Mouse (Mus musculus) forebrain, embryonic 11.5 days (tissue): ENCODE measurements at regions not wholly inside any gene's neighbourhood (a gene's known extent, or its start where the extent isn't known, plus 50 kb on each side); places are given as distances from the start of the nearest gene placed in this dataset.

Source experiments
- ATAC-seq: fragments of 200-750 bp; cut with Nextera tagmentation; replicated peaks from 2 replicates; pipeline ENCODE4 v1.8.0; 2017; ENCODE audit warnings: moderate TSS enrichment; ENCODE audit not compliant: low FRiP score
- DNase-seq: peaks from one replicate; pipeline ENCODE4 v3.0.0-alpha.2; 2017; ENCODE audit warnings: low spot score
- H3K27ac ChIP-seq: fragments of 300-500 bp; sonication (generic); 2 replicates; pipeline ENCODE4 v1.5.1; 2014; ENCODE audit warnings: low read depth, low read length
- H3K27me3 ChIP-seq: fragments of 300-500 bp; sonication (generic); 2 replicates; pipeline ENCODE4 v1.6.1; 2014; ENCODE audit warnings: mild to moderate bottlenecking, low read length, mixed read lengths; ENCODE audit not compliant: control insufficient read depth, insufficient read depth
- H3K36me3 ChIP-seq: fragments of 300-500 bp; sonication (generic); 2 replicates; pipeline ENCODE4 v1.6.1; 2014; ENCODE audit warnings: mild to moderate bottlenecking, low read length, moderate library complexity, mixed read lengths; ENCODE audit not compliant: control insufficient read depth, insufficient read depth
- H3K4me1 ChIP-seq: fragments of 300-500 bp; sonication (generic); replicated peaks from 2 replicates; pipeline ENCODE4 v1.6.1; 2014; ENCODE audit warnings: low read length, mixed read lengths; ENCODE audit not compliant: control insufficient read depth, insufficient read depth
- H3K4me2 ChIP-seq: fragments of 300-500 bp; sonication (generic); 2 replicates; pipeline ENCODE4 v1.6.1; 2014; ENCODE audit warnings: low read depth, mild to moderate bottlenecking, low read length, moderate library complexity, mixed read lengths; ENCODE audit not compliant: severe bottlenecking
- H3K4me3 ChIP-seq: fragments of 300-500 bp; sonication (generic); 2 replicates; pipeline ENCODE4 v1.5.1; 2014; ENCODE audit warnings: low read depth, low read length
- H3K9ac ChIP-seq: fragments of 300-500 bp; sonication (generic); 2 replicates; pipeline ENCODE4 v1.6.1; 2014; ENCODE audit warnings: low read length
- H3K9me3 ChIP-seq: fragments of 300-500 bp; sonication (generic); 2 replicates; pipeline ENCODE4 v1.6.1; 2016; ENCODE audit warnings: low read length, mixed read lengths; ENCODE audit not compliant: control insufficient read depth
- WGBS: fragments of 180-500 bp; shearing (Covaris S2); extraction: QIAGEN DNeasy Blood & Tissue Kit; methylation state at CpG from one replicate; pipeline ENCODE4 v1.1.7; 2014; 5-methylcytosine and 5-hydroxymethylcytosine counted together

GRCm38 (mm10) chr12:106868036-106868435, 620.4 kb upstream of the 3110018I06Rik start:
- H3K9ac ChIP-seq, result no peak overlapping the region
- H3K4me2 ChIP-seq, result no peak overlapping the region
- DNase-seq (no peak), ATAC-seq (no peak)
- WGBS, result 82% methylated on average over 6 of the region's 6 CpGs
- no peak overlapping the region for H3K27ac ChIP-seq
- no peaks in the 10 kb centered on the region for H3K4me1 ChIP-seq
- H3K36me3 ChIP-seq, result no peaks in the 10 kb centered on the region
- H3K4me3 ChIP-seq, result no peak overlapping the region
- H3K9me3 ChIP-seq, result no peaks in the 10 kb centered on the region
- H3K27me3 ChIP-seq, result no peaks in the 10 kb centered on the region

- WGBS, result 92% methylated on average over 11 of the region's 11 CpGs
- Histone ChIP-seq H3K4me3 (no peak overlapping the region), H3K27me3 (no peaks in the 10 kb centered on the region), H3K27ac (no peak overlapping the region), H3K4me1 (no peaks in the 10 kb centered on the region), H3K9ac (no peak overlapping the region), H3K4me2 (no peak overlapping the region), H3K36me3 (no peaks in the 10 kb centered on the region), H3K9me3 (no peaks in the 10 kb centered on the region)
- no peak for ATAC-seq
- DNase-seq, result no peak
Measured at GRCm38 (mm10) chr12:106871481-106871880, 617.0 kb upstream of the 3110018I06Rik start.

DNA sequence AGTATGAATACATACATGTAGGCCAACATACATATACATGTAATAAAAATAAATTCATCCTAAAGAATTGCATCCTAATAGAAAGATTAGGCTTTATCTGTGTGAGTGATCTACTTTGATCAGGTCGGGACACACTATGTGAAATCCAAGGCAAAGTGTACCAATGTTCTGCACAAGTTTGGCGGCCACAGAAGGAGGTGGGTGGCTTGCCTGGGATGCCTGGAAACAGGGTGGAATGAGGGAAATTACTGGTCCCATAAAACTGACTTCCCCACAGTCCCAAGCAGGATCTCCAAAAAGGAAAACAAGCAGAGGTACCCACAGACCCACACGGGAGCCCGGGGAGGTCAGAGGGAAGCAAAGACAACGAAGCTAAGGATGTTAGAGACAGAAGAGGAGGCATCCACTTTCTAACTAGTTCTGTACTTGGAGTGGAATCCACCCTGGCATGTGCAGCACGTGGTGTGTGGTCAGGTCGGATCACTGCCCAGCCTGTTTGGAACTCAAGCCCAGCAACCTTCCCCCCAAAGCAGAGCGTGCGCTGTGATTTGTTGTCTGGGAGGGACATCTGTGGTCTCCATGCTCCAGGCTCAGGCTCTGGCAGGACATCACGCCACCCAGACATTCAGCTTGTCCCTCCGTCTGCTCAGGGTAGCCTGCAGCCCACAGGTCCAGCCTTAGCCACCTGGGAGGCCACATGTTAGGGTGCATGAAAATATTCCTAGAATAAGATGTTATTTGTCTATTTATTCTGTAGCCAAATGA, 615.3 kb upstream of the 3110018I06Rik start:
- DNase-seq, result no peak
- Histone ChIP-seq H3K9ac (no peak overlapping the region), H3K4me1 (no peaks in the 10 kb centered on the region), H3K27me3 (no peaks in the 10 kb centered on the region), H3K9me3 (no peaks in the 10 kb centered on the region), H3K4me3 (no peak overlapping the region), H3K36me3 (no peaks in the 10 kb centered on the region), H3K27ac (no peak overlapping the region), H3K4me2 (no peak overlapping the region)
- 92% methylated on average over 11 of the region's 11 CpGs for WGBS
- no peak for ATAC-seq

- WGBS, result 85% methylated on average over 6 of the region's 6 CpGs
Measured at GRCm38 (mm10) chr12:106890319-106890718, 598.1 kb upstream of the 3110018I06Rik start.

GRCm38 (mm10) chr12:106894061-106894460, 594.4 kb upstream of the 3110018I06Rik start:
- 45% methylated on average over 1 of the region's 1 CpGs for WGBS
- ATAC-seq (no peak), DNase-seq (no peak)
- no peaks in the 10 kb centered on the region for H3K36me3 ChIP-seq
- H3K4me3 ChIP-seq, result no peak overlapping the region
- no peaks in the 10 kb centered on the region for H3K9me3 ChIP-seq
- H3K9ac ChIP-seq, result no peak overlapping the region
- no peak overlapping the region for H3K27ac ChIP-seq
- H3K27me3 ChIP-seq, result no peaks in the 10 kb centered on the region
- H3K4me2 ChIP-seq, result no peak overlapping the region
- no peaks in the 10 kb centered on the region for H3K4me1 ChIP-seq

More at GRCm38 (mm10) chr12:106890319-106890718, 598.1 kb upstream of the 3110018I06Rik start:
- Histone ChIP-seq H3K9ac (no peak overlapping the region), H3K27ac (no peak overlapping the region), H3K4me2 (no peak overlapping the region), H3K4me1 (no peaks in the 10 kb centered on the region), H3K9me3 (no peaks in the 10 kb centered on the region), H3K4me3 (no peak overlapping the region), H3K36me3 (no peaks in the 10 kb centered on the region), H3K27me3 (no peaks in the 10 kb centered on the region)
- ATAC-seq, result no peak
- no peak for DNase-seq

DNA sequence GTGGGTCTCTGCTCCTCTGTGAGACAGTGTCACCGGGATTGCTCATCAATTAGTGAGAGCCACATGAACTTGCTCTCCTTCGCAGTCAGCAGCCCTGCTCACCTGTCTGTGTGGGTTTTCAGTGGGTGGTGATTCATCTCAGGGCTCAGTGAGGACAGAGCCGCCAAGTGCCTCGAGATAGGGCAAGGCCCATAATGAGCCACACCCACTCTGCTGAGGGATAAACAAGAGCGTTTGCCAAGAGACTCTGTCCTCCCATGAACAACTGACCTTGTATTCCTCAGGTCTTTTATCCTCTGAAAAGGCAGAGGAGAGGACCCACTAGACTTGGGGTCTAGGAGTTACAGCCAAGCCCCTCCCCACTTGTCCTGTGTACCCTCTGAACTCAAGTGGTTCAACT, 584.2 kb upstream of the 3110018I06Rik start:
- no peak overlapping the region for H3K4me3 ChIP-seq
- DNase-seq (no peak), ATAC-seq (no peak)
- no peaks in the 10 kb centered on the region for H3K4me1 ChIP-seq
- H3K9ac ChIP-seq, result no peak overlapping the region
- no peaks in the 10 kb centered on the region for H3K9me3 ChIP-seq
- no peak overlapping the region for H3K4me2 ChIP-seq
- H3K27ac ChIP-seq, result no peak overlapping the region
- WGBS, result 79% methylated on average over 5 of the region's 5 CpGs
- H3K27me3 ChIP-seq, result no peaks in the 10 kb centered on the region
- no peaks in the 10 kb centered on the region for H3K36me3 ChIP-seq

DNA sequence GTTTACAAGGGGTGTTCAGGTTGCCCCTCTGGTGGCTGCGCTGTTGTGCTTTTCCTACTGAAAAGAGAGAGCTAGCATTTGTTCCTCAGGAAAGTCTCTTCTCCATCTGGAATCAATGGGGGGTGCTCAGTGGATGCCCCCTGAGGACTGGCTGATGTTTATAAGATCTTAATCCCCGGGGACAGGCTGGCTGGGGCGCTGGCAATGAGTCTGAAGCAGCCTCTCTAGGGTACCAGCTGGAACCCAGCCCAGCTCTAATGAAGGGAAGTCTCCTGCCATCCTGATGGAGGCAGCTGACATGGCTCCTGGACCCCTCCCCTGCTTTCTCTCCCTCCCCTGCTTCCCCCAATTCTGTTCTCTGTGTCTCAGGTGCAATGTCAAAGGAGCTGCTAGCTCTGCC, 575.6 kb upstream of the 3110018I06Rik start:
- no peaks in the 10 kb centered on the region for H3K36me3 ChIP-seq
- DNase-seq (no peak), ATAC-seq (no peak)
- H3K4me1 ChIP-seq, result no peaks in the 10 kb centered on the region
- WGBS, result 42% methylated on average over 3 of the region's 3 CpGs
- no peaks in the 10 kb centered on the region for H3K27me3 ChIP-seq
- H3K4me2 ChIP-seq, result no peak overlapping the region
- H3K9ac ChIP-seq, result no peak overlapping the region
- no peaks in the 10 kb centered on the region for H3K9me3 ChIP-seq
- no peak overlapping the region for H3K27ac ChIP-seq
- H3K4me3 ChIP-seq, result no peak overlapping the region

DNA sequence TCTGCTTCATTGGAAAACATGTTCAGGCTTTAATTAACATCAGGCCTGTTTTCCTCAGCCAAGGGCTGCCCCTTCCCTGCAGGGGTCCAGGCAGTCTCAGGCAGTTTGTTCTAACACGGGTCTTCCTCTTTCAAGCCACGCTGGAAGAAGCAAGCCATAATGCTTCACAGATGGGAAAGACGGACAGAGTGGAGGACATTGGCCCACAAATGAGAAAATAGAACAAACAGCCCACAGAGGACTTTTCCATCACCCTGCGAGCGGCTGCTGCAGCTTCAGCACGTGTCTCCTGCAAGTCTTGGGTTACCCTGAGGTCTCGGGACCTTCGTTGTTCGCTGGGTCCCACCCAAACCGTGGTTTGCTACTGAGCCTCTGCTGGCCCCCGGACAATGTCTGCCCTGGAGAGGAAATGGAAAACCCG, 565.9 kb upstream of the 3110018I06Rik start:
- no peak overlapping the region for H3K4me2 ChIP-seq
- H3K4me1 ChIP-seq, result no peaks in the 10 kb centered on the region
- DNase-seq (peak; percentile 65), ATAC-seq (no peak)
- no peak overlapping the region for H3K4me3 ChIP-seq
- H3K27me3 ChIP-seq, result no peaks in the 10 kb centered on the region
- WGBS, result 65% methylated on average over 12 of the region's 12 CpGs
- no peak overlapping the region for H3K9ac ChIP-seq
- H3K27ac ChIP-seq, result no peak overlapping the region
- no peaks in the 10 kb centered on the region for H3K9me3 ChIP-seq
- H3K36me3 ChIP-seq, result no peaks in the 10 kb centered on the region

DNA sequence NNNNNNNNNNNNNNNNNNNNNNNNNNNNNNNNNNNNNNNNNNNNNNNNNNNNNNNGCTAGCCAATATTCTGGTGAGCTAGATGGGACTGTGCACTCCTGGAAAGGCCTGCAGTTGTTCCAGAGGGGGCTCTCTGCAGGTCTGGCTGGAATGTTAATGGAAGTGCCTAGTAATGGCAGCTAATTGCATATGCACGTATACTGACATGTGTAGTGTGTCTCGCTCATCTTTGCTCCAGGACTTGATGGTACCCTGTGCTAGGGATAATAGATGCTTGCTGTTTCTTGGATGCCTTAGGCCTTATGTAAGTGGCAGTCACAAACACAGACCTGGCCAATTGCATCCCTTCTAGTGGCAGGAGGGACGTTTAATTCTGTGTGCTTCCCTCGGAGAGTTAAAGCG, 560.0 kb upstream of the 3110018I06Rik start:
- no peak overlapping the region for H3K9ac ChIP-seq
- no peak overlapping the region for H3K27ac ChIP-seq
- H3K4me1 ChIP-seq, result 0 out of 2 replicates have a peak, but pooled peaks cover 2% of the 10 kb centered on the region
- H3K4me3 ChIP-seq, result no peak overlapping the region
- DNase-seq, result no peak
- H3K4me2 ChIP-seq, result no peak overlapping the region
- no peaks in the 10 kb centered on the region for H3K27me3 ChIP-seq
- 69% methylated on average over 5 of the region's 5 CpGs for WGBS
- no peaks in the 10 kb centered on the region for H3K9me3 ChIP-seq
- no peaks in the 10 kb centered on the region for H3K36me3 ChIP-seq
- no peak for ATAC-seq
